Mouse (Mus musculus) heart, adult 2 months (tissue): Measurements from ENCODE around the gene Shmt2. TPM values are rescaled to one million over a fixed set of nuclear protein-coding genes. Genes with fewer than 3 reads are reported as not detected.

Experiments used
- DNase-seq, 2 experiments: peaks; one replicate each; pipeline ENCODE4 v3.0.0; 2021
- H3K27ac ChIP-seq: fragments of 200-600 bp; 2 replicates; pipeline ENCODE4 v1.8.1; 2022
- H3K27me3 ChIP-seq: fragments of 200-500 bp; 2 replicates; pipeline ENCODE4 v1.6.1; 2012; ENCODE audit warnings: mild to moderate bottlenecking, low read length, inconsistent platforms, mixed read lengths; ENCODE audit not compliant: control insufficient read depth, insufficient read depth
- H3K36me3 ChIP-seq: fragments of 200-500 bp; 2 replicates; pipeline ENCODE4 v1.6.1; 2012; ENCODE audit warnings: low read length, inconsistent platforms; ENCODE audit not compliant: control insufficient read depth, insufficient read depth
- H3K4me1 ChIP-seq: fragments of 200-500 bp; 2 replicates; pipeline ENCODE4 v1.6.1; 2011; ENCODE audit warnings: low read length; ENCODE audit not compliant: control insufficient read depth, insufficient read depth
- H3K4me3 ChIP-seq: fragments of 200-600 bp; 2 replicates; pipeline ENCODE4 v1.8.1; 2022
- H3K79me2 ChIP-seq: fragments of 200-500 bp; replicated peaks from 2 replicates; pipeline ENCODE4 v1.6.1; 2012; ENCODE audit warnings: mild to moderate bottlenecking, inconsistent platforms, low read length, moderate library complexity, mixed read lengths; ENCODE audit not compliant: control insufficient read depth, insufficient read depth
- H3K9ac ChIP-seq: fragments of 200-500 bp; 2 replicates; pipeline ENCODE4 v1.6.1; 2012; ENCODE audit warnings: low read depth, mild to moderate bottlenecking, control low read depth, inconsistent platforms, low read length, mixed read lengths
- CTCF ChIP-seq: fragments of 200-600 bp; IDR thresholded peaks from 2 replicates; pipeline ENCODE4 v1.8.1; 2022; ENCODE audit warnings: antibody characterized with exemption, mild to moderate bottlenecking, moderate library complexity
- EP300 ChIP-seq: fragments of 200-500 bp; IDR thresholded peaks from 2 replicates; pipeline ENCODE4 v1.6.1; 2011; ENCODE audit warnings: low read depth, low read length, control low read depth; ENCODE audit not compliant: insufficient read depth
- POLR2A ChIP-seq: fragments of 200-500 bp; IDR thresholded peaks from 2 replicates; pipeline ENCODE4 v1.6.1; 2011; ENCODE audit warnings: mild to moderate bottlenecking, low read depth, low read length, control low read depth; ENCODE audit not compliant: insufficient read depth
- WGBS: fragments of 180-500 bp; shearing (Covaris S2); methylation state at CpG from one replicate; pipeline ENCODE4 v1.1.7; 2018; 5-methylcytosine and 5-hydroxymethylcytosine counted together
- intact Hi-C: fragments of 180-260 bp; cut with DNase I; formaldehyde crosslinking; loops from one replicate; pipeline ENCODE4 v1.15.1; 2025
- long read RNA-seq: library from polyadenylated mRNA; stranded (forward); transcript quantifications from one replicate; pipeline ENCODE4 v2.0.0, GENCODE M21; 2021
- polyA plus RNA-seq: library from polyadenylated mRNA; depleted of rRNA; stranded (reverse); fragments of >200 nt; gene quantifications from 2 replicates; pipeline ENCODE4 v1.2.3, GENCODE M21; 2012; rRNA removed
- total RNA-seq, 2 experiments: library from RNA; stranded (reverse); gene quantifications; 2 replicates each; pipeline ENCODE4 v1.2.3; 2021

The Shmt2 gene
- total RNA-seq (10 to 100 TPM; 42.6 to 43.4 TPM), polyA plus RNA-seq (60.9 and 67.0 TPM in 2 replicates)
- long read RNA-seq, transcript Shmt2-206 (12 exons, 2,238 nt) = minor isoform, 12 of 51 reads
- long read RNA-seq, transcript Shmt2-201 (12 exons, 2,289 nt) = major isoform, 31 of 51 reads
- long read RNA-seq, partial matches to known transcripts = 3 of 51 reads
- long read RNA-seq, other reads (novel, unspliced or antisense) = 5 of 51 reads

DNA sequence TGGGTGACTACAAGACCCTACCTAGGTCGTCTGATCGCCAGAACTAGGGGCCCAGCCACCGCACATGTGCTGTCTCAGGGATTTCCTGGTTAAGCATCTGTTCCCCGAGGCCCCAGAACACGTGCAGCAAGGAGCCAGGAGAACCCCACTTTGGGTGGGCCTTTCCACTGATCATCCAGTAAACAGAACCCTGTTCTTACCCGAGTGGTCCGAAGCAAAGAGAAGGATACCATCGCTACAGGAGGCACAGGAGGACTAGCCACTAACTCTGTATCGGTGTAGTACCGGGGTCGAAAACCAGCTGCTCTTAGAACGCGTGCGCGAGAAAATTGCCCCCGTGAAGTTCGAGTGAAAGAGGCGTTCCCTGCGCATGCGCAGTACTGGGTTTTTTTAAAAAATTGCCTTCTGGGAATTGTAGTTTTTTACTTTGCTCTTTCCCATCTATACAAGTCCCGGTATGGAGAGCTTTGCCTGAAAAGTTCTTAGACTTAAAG, at the start of gene Shmt2:
Gene Shmt2, minus strand, starts transcription at position 357 of the 494 bp plus-strand sequence.
- intact Hi-C loops = no loop called here
- Histone ChIP-seq H3K27me3 (peaks cover 17% of the 10 kb centered on the region), H3K79me2 (no peaks in the 10 kb centered on the region), H3K4me1 (peaks cover 3% of the 10 kb centered on the region; the same call in 1 of the 2 replicates), H3K9ac (peak within 1 kb of the TSS; percentile 86), H3K27ac (peak within 1 kb of the TSS; percentile 73), H3K36me3 (no peaks in the 10 kb centered on the region), H3K4me3 (peak within 1 kb of the TSS; percentile 94)
- under 1% methylated on average over 21 of the region's 21 CpGs for WGBS
- peak; percentile 81 to 83 for DNase-seq
- TF ChIP-seq POLR2A = peak; percentile 77
- TF ChIP-seq EP300 = no peak
- TF ChIP-seq CTCF = no peak

DNA sequence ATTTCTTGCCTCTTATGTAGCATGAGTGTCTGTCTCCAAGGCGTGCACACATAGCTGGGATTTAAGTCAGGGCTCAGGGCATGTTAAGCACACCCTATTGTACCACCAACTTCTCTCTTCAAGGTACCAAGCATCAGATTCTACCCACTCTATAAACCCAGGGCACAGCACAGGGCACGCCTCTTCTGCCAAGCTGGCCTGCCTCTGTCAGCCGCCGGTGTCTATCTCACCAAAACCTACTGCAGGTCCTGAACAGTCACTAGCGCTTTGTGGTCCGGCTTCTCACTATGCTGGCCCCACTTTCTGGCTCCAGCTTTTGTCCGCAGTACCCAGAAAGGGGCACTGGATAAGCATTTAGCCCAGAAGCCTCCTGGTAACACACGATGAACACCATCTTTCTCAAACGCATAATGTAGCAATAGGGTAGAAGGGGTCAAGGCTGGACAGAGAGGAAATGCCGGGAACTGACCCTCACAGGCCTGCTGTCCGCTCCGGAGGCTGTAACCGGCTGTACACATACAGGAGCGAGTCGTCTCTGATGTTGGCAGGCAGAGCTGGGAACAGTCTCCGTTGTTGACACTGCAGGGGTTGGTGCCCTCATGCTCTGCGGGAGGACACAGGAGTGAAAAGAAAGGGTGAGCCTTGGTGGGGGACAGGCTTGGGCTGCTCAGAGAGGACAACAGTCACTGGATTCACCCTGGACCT, 48.8 kb upstream of the Shmt2 start:
- DNase-seq = no peak
- H3K79me2 ChIP-seq = no peaks in the 10 kb centered on the region
- H3K27me3 ChIP-seq = no peaks in the 10 kb centered on the region
- intact Hi-C loops = no loop called here
- H3K36me3 ChIP-seq = no peaks in the 10 kb centered on the region
- no peak overlapping the region for H3K4me3 ChIP-seq
- H3K4me1 ChIP-seq = 0 out of 2 replicates have a peak, but pooled peaks cover 2% of the 10 kb centered on the region
- H3K9ac ChIP-seq = no peak overlapping the region
- TF ChIP-seq EP300 (no peak), CTCF (no peak), POLR2A (no peak)
- H3K27ac ChIP-seq = no peak overlapping the region
- WGBS = 86% methylated on average over 17 of the region's 17 CpGs

DNA sequence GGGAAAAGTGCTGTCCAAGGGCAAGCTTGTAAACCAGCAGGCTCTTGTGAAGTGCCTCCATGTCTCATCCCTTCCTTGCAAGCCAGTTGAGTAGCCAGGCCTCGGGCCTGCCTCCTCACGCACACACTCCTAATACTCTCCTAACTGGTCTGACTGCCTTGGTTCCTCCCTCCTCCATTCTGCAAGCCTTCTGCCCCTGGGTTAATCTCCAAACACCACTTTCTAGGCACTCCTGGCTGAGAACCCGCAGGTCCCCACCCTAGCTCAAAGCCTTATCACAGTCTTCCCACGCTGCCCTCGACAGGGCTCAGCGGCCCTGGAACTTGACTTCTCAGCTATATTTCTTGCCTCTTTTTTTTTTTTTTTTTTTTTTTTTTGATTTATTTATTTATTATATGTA, 48.1 kb upstream of the Shmt2 start:
- 69% methylated on average over 6 of the region's 6 CpGs for WGBS

GRCm38 (mm10) chr10:127569450-127569849, 47.2 kb upstream of the Shmt2 start:
- H3K79me2 ChIP-seq = no peaks in the 10 kb centered on the region
- H3K27ac ChIP-seq = no peak overlapping the region; the same call in 1 of the 2 replicates
- H3K4me3 ChIP-seq = no peak overlapping the region
- no peaks in the 10 kb centered on the region for H3K36me3 ChIP-seq
- H3K4me1 ChIP-seq = peaks cover 3% of the 10 kb centered on the region
- DNase-seq = peak; percentile 65 to 68
- intact Hi-C loops = loop anchor here (2.0 to 10.0 kb wide), 3 partner anchors 53 to 165 kb away; partner anchors contain the start of gene Zbtb39
- 15% methylated on average over 3 of the region's 3 CpGs for WGBS
- no peak overlapping the region for H3K9ac ChIP-seq
- no peaks in the 10 kb centered on the region for H3K27me3 ChIP-seq
- TF ChIP-seq CTCF (peak; percentile 95), POLR2A (no peak), EP300 (0 out of 2 replicates have a peak, but pooled peaks have one; percentile 48)

More for the DNA sequence above, 48.1 kb upstream of the Shmt2 start:
- Histone ChIP-seq H3K9ac (no peak overlapping the region), H3K27ac (no peak overlapping the region), H3K79me2 (no peaks in the 10 kb centered on the region), H3K4me3 (no peak overlapping the region), H3K27me3 (no peaks in the 10 kb centered on the region), H3K36me3 (no peaks in the 10 kb centered on the region), H3K4me1 (0 out of 2 replicates have a peak, but pooled peaks cover 2% of the 10 kb centered on the region)
- DNase-seq = no peak
- TF ChIP-seq POLR2A = no peak
- intact Hi-C loops = no loop called here

- WGBS = 93% methylated on average over 28 of the region's 28 CpGs
- intact Hi-C loops = loop anchor here (5.0 to 10.0 kb wide), 2 partner anchors 111 to 168 kb away; partner anchors contain the start of gene Zbtb39
- H3K9ac ChIP-seq = no peak overlapping the region
- no peak overlapping the region for H3K27ac ChIP-seq
- H3K79me2 ChIP-seq = no peaks in the 10 kb centered on the region
- TF ChIP-seq EP300 (no peak), POLR2A (no peak), CTCF (no peak)
- DNase-seq = no peak
- H3K36me3 ChIP-seq = no peaks in the 10 kb centered on the region
- no peak overlapping the region for H3K4me3 ChIP-seq
- no peaks in the 10 kb centered on the region for H3K27me3 ChIP-seq
- peaks cover 4% of the 10 kb centered on the region for H3K4me1 ChIP-seq
These were observed 44.5 kb upstream of the Shmt2 start for GRCm38 (mm10) chr10:127566553-127567326.
